Mouse (Mus musculus) heart, embryonic 13.5 days (tissue): ENCODE data around the gene Gucy2d. TPM values are rescaled to one million over a fixed set of nuclear protein-coding genes. Genes with fewer than 3 reads are reported as not detected.

Experiments used
- ATAC-seq: fragments of 200-750 bp; cut with Nextera tagmentation; 2 replicates; pipeline ENCODE4 v1.8.0; 2017; ENCODE audit warnings: moderate TSS enrichment; ENCODE audit not compliant: insufficient number of reproducible peaks, low FRiP score, low TSS enrichment; ENCODE audit errors: extremely low read depth
- H3K27ac ChIP-seq: fragments of 300-500 bp; sonication (generic); replicated peaks from 2 replicates; pipeline ENCODE4 v1.5.1; 2015; ENCODE audit warnings: moderate library complexity, mild to moderate bottlenecking, inconsistent platforms
- H3K27me3 ChIP-seq: fragments of 300-500 bp; sonication (generic); replicated peaks from 2 replicates; pipeline ENCODE4 v1.6.1; 2015; ENCODE audit warnings: mild to moderate bottlenecking, inconsistent platforms
- H3K36me3 ChIP-seq: fragments of 300-500 bp; sonication (generic); 2 replicates; pipeline ENCODE4 v1.6.1; 2015; ENCODE audit warnings: mild to moderate bottlenecking, inconsistent platforms
- H3K4me1 ChIP-seq: fragments of 300-500 bp; sonication (generic); 2 replicates; pipeline ENCODE4 v1.6.1; 2015; ENCODE audit warnings: inconsistent platforms
- H3K4me2 ChIP-seq: fragments of 300-500 bp; sonication (generic); 2 replicates; pipeline ENCODE4 v1.6.1; 2015; ENCODE audit warnings: inconsistent platforms, mild to moderate bottlenecking, moderate library complexity
- H3K4me3 ChIP-seq: fragments of 300-500 bp; sonication (generic); 2 replicates; pipeline ENCODE4 v1.5.1; 2015; ENCODE audit warnings: moderate library complexity, mild to moderate bottlenecking, inconsistent platforms
- H3K9ac ChIP-seq: fragments of 300-500 bp; sonication (generic); 2 replicates; pipeline ENCODE4 v1.6.1; 2015; ENCODE audit warnings: inconsistent platforms, mild to moderate bottlenecking, moderate library complexity
- H3K9me3 ChIP-seq: fragments of 300-500 bp; sonication (generic); 2 replicates; pipeline ENCODE4 v1.6.1; 2016; ENCODE audit warnings: inconsistent platforms
- WGBS: fragments of 180-500 bp; shearing (Covaris S2); methylation state at CpG from one replicate; pipeline ENCODE4 v1.1.7; 2015; ENCODE audit warnings: mixed read lengths; 5-methylcytosine and 5-hydroxymethylcytosine counted together
- polyA plus RNA-seq: library from polyadenylated mRNA; unstranded; fragments of >200 nt; fragmentation: Nextera tagmentation; extraction: Ambion mirVana; gene quantifications from 2 replicates; pipeline ENCODE4 v1.2.1, GENCODE M21; 2015

The Gucy2d gene
- polyA plus RNA-seq, 1 experiment from 2014 or later, result not detected

DNA sequence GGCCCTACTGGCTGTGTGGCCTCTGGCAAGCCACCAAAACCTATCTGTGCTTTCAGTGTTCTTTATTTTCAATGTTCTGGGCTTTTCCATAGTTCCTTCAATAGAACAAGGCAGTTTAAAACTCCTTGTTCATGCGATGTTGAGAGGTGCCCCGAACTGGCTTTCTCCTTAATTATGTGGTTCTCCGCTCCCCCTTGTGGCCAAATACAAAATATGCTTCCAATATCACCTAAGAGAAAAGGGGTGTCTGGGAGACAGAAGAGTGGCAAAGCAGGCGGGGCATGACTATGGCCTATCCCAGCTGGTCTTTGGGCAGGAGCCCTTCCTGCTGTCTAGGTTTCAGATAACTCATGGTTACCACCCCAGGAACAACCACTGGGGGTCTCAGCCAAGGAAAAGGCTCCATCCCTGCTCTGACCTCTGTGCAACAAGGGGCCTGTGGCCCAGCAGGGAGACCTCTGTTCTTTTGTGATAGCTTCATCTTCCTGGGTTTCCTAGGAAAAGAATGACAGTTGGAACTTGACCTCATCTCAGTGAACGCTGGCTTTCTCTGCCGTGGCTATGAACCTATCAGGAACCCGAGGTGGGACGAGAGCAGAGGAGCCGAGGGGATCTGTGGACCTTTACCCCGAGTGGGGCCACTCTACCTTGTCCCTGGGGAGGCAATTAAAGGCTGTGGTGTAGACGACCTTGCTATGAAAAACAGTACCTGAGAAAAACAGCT is 7.5 kb downstream of the Gucy2d start:
- 57% methylated on average over 11 of the region's 11 CpGs for WGBS
- no peaks in the 10 kb centered on the region for H3K4me1 ChIP-seq

GRCm38 (mm10) chr7:98448309-98448630 is 8.1 kb downstream of the Gucy2d start:
- no peaks in the 10 kb centered on the region for H3K9me3 ChIP-seq
- WGBS, result 86% methylated on average over 5 of the region's 5 CpGs
- no peak overlapping the region for H3K27ac ChIP-seq
- no peak for ATAC-seq
- no peak overlapping the region for H3K4me2 ChIP-seq
- H3K4me1 ChIP-seq, result no peaks in the 10 kb centered on the region
- H3K4me3 ChIP-seq, result no peak overlapping the region
- H3K36me3 ChIP-seq, result no peaks in the 10 kb centered on the region
- no peak overlapping the region for H3K9ac ChIP-seq
- peaks cover 3% of the 10 kb centered on the region; the same call in 1 of the 2 replicates for H3K27me3 ChIP-seq

More for the DNA sequence above, 7.5 kb downstream of the Gucy2d start:
- Histone ChIP-seq H3K4me2 (no peak overlapping the region), H3K4me3 (no peak overlapping the region), H3K27ac (no peak overlapping the region), H3K36me3 (no peaks in the 10 kb centered on the region), H3K9me3 (no peaks in the 10 kb centered on the region), H3K9ac (no peak overlapping the region), H3K27me3 (peaks cover 6% of the 10 kb centered on the region; the same call in 1 of the 2 replicates)
- ATAC-seq, result no peak

GRCm38 (mm10) chr7:98449696-98450095 is 9.5 kb downstream of the Gucy2d start:
- Histone ChIP-seq H3K9ac (no peak overlapping the region), H3K4me1 (peaks cover 4% of the 10 kb centered on the region), H3K4me2 (no peak overlapping the region), H3K4me3 (no peak overlapping the region), H3K27me3 (no peaks in the 10 kb centered on the region), H3K9me3 (no peaks in the 10 kb centered on the region), H3K36me3 (no peaks in the 10 kb centered on the region), H3K27ac (no peak overlapping the region)
- ATAC-seq, result no peak
- 74% methylated on average over 9 of the region's 9 CpGs for WGBS

DNA sequence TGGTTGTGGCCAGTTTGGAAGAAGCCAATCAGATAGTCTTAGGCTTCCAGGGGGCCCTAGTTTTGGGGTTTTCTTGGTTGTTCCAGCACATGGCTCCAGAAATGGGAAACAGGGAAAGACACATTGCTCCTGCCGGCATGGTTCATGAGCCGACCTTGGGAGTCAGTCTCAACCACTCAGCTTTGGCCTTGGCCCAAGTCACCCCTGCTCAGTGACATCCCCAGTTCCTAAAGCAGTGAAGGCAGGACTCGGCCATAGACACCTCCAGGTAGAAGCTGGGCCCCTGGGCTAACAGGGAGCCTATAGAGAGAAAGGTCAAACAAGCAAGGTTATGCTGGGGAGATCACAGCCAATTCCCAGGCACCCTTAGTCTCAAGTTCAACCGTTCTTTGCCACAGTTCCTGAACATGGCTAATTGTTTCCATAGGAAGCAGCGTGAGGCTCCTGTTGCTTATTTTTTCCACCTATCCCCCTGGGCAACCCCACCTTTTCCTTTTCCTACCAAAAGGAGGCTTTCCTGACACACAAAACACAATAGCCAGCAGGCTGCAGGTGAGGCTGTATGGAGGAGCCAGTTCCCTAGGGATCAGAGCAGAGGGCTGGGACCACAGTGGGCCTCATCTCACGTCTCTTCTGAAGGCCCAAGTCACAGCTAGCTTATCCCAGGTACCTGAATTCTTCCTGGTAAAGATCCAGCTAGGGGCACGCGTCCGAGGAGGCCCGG is 14.3 kb downstream of the Gucy2d start:
- WGBS, result 64% methylated on average over 10 of the region's 10 CpGs

GRCm38 (mm10) chr7:98460319-98460718 is 20.1 kb downstream of the Gucy2d start:
- H3K36me3 ChIP-seq, result no peaks in the 10 kb centered on the region
- ATAC-seq, result no peak

More for the DNA sequence above, 14.3 kb downstream of the Gucy2d start:
- Histone ChIP-seq H3K4me1 (peaks cover 7% of the 10 kb centered on the region), H3K27ac (no peak overlapping the region), H3K27me3 (0 out of 2 replicates have a peak, but pooled peaks cover 5% of the 10 kb centered on the region), H3K9ac (no peak overlapping the region), H3K4me3 (no peak overlapping the region), H3K4me2 (no peak overlapping the region), H3K36me3 (no peaks in the 10 kb centered on the region), H3K9me3 (no peaks in the 10 kb centered on the region)
- no peak for ATAC-seq

DNA sequence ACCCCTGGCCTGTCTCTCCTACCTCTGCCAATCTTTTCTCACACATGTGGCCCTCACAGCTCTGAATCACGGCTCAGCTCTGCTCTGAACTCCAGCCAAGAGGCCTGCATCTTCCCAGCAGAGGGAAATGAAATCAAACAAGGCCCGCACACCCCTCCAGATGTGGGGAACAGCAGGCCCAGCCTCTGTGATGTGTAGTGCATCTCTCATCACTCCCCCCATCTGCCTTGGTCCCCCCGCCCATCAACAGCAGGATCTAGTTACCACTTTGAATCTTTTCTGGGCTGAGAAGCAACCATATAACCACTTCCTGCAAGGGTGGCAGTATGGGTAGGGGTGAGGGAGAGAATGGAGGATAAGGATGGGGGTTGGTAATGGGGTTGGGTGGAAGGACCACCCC is 28.9 kb downstream of the Gucy2d start:
- no peak overlapping the region for H3K4me2 ChIP-seq
- H3K27ac ChIP-seq, result no peak overlapping the region
- H3K36me3 ChIP-seq, result no peaks in the 10 kb centered on the region
- 49% methylated on average over 3 of the region's 3 CpGs for WGBS
- H3K9ac ChIP-seq, result no peak overlapping the region
- peaks cover 6% of the 10 kb centered on the region; the same call in 1 of the 2 replicates for H3K4me1 ChIP-seq
- no peaks in the 10 kb centered on the region for H3K9me3 ChIP-seq
- H3K27me3 ChIP-seq, result no peaks in the 10 kb centered on the region; the same call in 1 of the 2 replicates
- no peak overlapping the region for H3K4me3 ChIP-seq
- no peak for ATAC-seq

More at GRCm38 (mm10) chr7:98460319-98460718, 20.1 kb downstream of the Gucy2d start:
- Histone ChIP-seq H3K9me3 (no peaks in the 10 kb centered on the region), H3K4me3 (no peak overlapping the region), H3K9ac (no peak overlapping the region), H3K27ac (no peak overlapping the region), H3K4me2 (no peak overlapping the region), H3K4me1 (no peaks in the 10 kb centered on the region), H3K27me3 (peaks cover 5% of the 10 kb centered on the region; the same call in 1 of the 2 replicates)
- 55% methylated on average over 7 of the region's 7 CpGs for WGBS

- Histone ChIP-seq H3K27me3 (no peaks in the 10 kb centered on the region; the same call in 1 of the 2 replicates), H3K4me1 (peaks cover 17% of the 10 kb centered on the region), H3K36me3 (no peaks in the 10 kb centered on the region), H3K4me2 (no peak overlapping the region), H3K4me3 (no peak overlapping the region), H3K27ac (no peak overlapping the region), H3K9me3 (no peaks in the 10 kb centered on the region), H3K9ac (no peak overlapping the region)
- 67% methylated on average over 2 of the region's 2 CpGs for WGBS
- no peak for ATAC-seq
These were observed 32.3 kb downstream of the Gucy2d start for GRCm38 (mm10) chr7:98472529-98472928.

GRCm38 (mm10) chr7:98474558-98474957 is 34.3 kb downstream of the Gucy2d start:
- peaks cover 15% of the 10 kb centered on the region; the same call in 1 of the 2 replicates for H3K27me3 ChIP-seq
- WGBS, result 70% methylated on average over 1 of the region's 1 CpGs

GRCm38 (mm10) chr7:98477153-98477552 is 36.9 kb downstream of the Gucy2d start:
- Histone ChIP-seq H3K4me3 (no peak overlapping the region), H3K4me2 (no peak overlapping the region), H3K9ac (no peak overlapping the region), H3K27ac (no peak overlapping the region), H3K36me3 (no peaks in the 10 kb centered on the region), H3K9me3 (no peaks in the 10 kb centered on the region), H3K4me1 (peaks cover 20% of the 10 kb centered on the region), H3K27me3 (peaks cover 27% of the 10 kb centered on the region; the same call in 1 of the 2 replicates)
- 66% methylated on average over 4 of the region's 4 CpGs for WGBS
- ATAC-seq, result no peak

More at GRCm38 (mm10) chr7:98474558-98474957, 34.3 kb downstream of the Gucy2d start:
- H3K27ac ChIP-seq, result no peak overlapping the region
- H3K9me3 ChIP-seq, result no peaks in the 10 kb centered on the region
- no peak overlapping the region for H3K4me3 ChIP-seq
- no peaks in the 10 kb centered on the region for H3K36me3 ChIP-seq
- H3K4me1 ChIP-seq, result peaks cover 12% of the 10 kb centered on the region; the same call in 1 of the 2 replicates
- no peak overlapping the region for H3K9ac ChIP-seq
- no peak for ATAC-seq
- no peak overlapping the region for H3K4me2 ChIP-seq

DNA sequence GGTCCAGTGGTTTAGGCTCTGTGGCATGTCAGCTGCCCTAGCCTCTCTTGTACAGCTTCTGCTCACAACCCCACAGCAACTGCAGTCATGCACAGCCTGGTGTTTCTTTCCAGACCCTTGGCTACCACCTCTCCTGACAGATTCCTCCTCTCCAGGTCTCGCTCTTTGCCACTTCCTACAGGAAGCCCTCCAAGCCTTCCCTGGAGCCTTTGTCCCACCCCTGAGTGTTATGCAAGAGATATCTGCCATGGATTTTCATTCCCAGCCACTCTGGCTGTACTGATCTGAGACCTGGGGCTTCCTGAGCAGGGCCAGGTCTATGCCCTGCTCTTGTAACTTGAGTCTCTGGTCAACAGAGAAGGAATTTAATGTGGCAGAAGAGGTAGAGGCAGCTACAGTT is 40.3 kb downstream of the Gucy2d start:
- Histone ChIP-seq H3K27ac (no peak overlapping the region), H3K4me3 (no peak overlapping the region), H3K4me2 (no peak overlapping the region), H3K9me3 (no peaks in the 10 kb centered on the region), H3K36me3 (no peaks in the 10 kb centered on the region), H3K4me1 (peaks cover 30% of the 10 kb centered on the region), H3K27me3 (peaks cover 27% of the 10 kb centered on the region; the same call in 1 of the 2 replicates), H3K9ac (no peak overlapping the region)
- 74% methylated on average over 1 of the region's 1 CpGs for WGBS
- ATAC-seq, result no peak

DNA sequence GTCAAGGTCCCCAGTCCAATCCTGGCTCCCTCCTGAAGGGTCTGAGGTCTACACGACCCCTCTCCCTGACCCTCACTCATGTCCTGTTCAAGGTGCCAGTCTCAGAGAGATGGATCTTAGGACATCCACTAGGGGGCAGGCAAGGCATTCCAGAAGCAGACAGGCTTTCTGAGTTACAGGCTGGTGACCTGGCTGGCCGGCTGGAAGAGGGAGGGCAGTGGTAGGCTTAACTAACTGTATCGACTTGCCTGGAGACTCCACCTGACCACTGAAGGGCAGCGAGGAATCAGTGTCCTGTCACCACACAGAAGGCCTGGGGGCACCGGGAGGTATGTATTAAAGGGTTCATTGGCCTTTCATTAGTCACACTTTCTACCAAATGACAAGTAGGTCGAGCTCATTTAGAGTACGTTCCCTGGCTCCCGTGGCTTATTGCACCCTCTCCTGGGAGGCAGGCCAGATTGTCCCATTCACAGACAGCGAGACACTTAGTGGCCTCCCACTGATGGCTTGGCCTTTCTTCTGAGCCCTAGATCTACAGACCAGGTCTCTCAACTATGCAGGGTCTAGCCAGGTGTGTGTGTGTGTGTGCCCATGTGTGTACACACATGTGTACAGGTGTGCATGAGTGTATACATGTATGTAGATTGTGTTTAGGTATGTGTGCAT is 41.0 kb downstream of the Gucy2d start:
- Histone ChIP-seq H3K4me1 (peaks cover 37% of the 10 kb centered on the region), H3K4me3 (no peak overlapping the region), H3K27me3 (peaks cover 27% of the 10 kb centered on the region; the same call in 1 of the 2 replicates), H3K27ac (0 out of 2 replicates have a peak overlapping the region, but pooled peaks have one; percentile 16), H3K9me3 (no peaks in the 10 kb centered on the region), H3K4me2 (peak overlapping the region; percentile 44), H3K9ac (peak overlapping the region; percentile 20; the same call in 1 of the 2 replicates), H3K36me3 (no peaks in the 10 kb centered on the region)
- 18% methylated on average over 9 of the region's 9 CpGs for WGBS
- ATAC-seq, result no peak
